Mouse (Mus musculus): ENCODE measurements around the gene Mical3. TPM values are rescaled to one million over a fixed set of nuclear protein-coding genes. Genes with fewer than 3 reads are reported as not detected.

Gene Mical3
- total and polyA plus RNA-seq, 3 experiments: 52.1 to 127 (median 114) TPM

GRCm38 (mm10) chr6:121176011-121176730, 45.4 kb upstream of the Mical3 start:
- Histone ChIP-seq H3K4me3 (no peak overlapping the region), H3K27me3 (ENCODE audit: control insufficient read depth, insufficient read depth, low read length) (no peaks in the 10 kb centered on the region), H3K4me1 (ENCODE audit: control insufficient read depth, insufficient read depth, low read length) (peaks cover 4% of the 10 kb centered on the region), H3K9ac (ENCODE audit: low read depth, low read length) (no peak overlapping the region), H3K79me2 (replicated peaks; ENCODE audit: control insufficient read depth, insufficient read depth, low read length) (no peaks in the 10 kb centered on the region), H3K36me3 (ENCODE audit: control insufficient read depth, insufficient read depth, low read length) (no peaks in the 10 kb centered on the region), H3K27ac (no peak overlapping the region)
- 51% methylated on average over 14 of the region's 14 CpGs for WGBS
- DNase-seq: no peak
- no peak for TF ChIP-seq CTCF (IDR thresholded peaks at IDR 0.05)
- TF ChIP-seq POLR2A (IDR thresholded peaks at IDR 0.05; ENCODE audit: insufficient read depth, low read depth, low read length): no peak
- no peak for TF ChIP-seq EP300 (IDR thresholded peaks at IDR 0.05; ENCODE audit: insufficient read depth, low read depth, low read length)
- intact Hi-C loops (cut with DNase I): loop anchor here (5.0 kb wide), 2 partner anchors 64 to 259 kb away; partner anchors contain the start of gene Bid

DNA sequence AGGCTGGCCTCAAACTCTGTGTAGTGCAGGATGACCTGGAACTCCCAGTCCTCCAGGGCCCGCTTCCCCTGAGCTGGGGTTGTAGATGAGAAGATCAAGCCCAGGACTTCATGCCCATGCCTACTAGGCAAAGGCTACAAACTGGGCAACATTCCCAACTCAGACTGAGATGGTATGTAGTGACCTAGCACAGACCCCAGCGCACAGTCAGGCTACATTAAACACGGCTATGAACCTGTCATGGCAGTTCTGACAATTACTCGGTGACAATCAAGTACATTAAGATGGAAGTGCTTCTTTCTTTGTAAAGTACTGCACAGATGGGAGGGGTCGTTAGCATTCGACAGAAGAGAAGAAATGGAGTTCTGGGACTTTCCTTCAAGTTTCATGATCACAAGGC, 44.0 kb upstream of the Mical3 start:
- Histone ChIP-seq H3K4me1 (ENCODE audit: control insufficient read depth, insufficient read depth, low read length) (peaks cover 10% of the 10 kb centered on the region), H3K4me3 (no peak overlapping the region), H3K79me2 (replicated peaks; ENCODE audit: control insufficient read depth, insufficient read depth, low read length) (no peaks in the 10 kb centered on the region), H3K36me3 (ENCODE audit: control insufficient read depth, insufficient read depth, low read length) (no peaks in the 10 kb centered on the region), H3K27me3 (ENCODE audit: control insufficient read depth, insufficient read depth, low read length) (no peaks in the 10 kb centered on the region), H3K9ac (ENCODE audit: low read depth, low read length) (no peak overlapping the region), H3K27ac (no peak overlapping the region)
- WGBS: 93% methylated on average over 6 of the region's 6 CpGs
- DNase-seq: no peak
- intact Hi-C loops (cut with DNase I): loop anchor here (5.0 kb wide), 3 partner anchors 62 to 257 kb away; partner anchors contain the start of gene Bid
- no peak for TF ChIP-seq EP300 (IDR thresholded peaks at IDR 0.05; ENCODE audit: insufficient read depth, low read depth, low read length)

- WGBS: 25% methylated on average over 5 of the region's 5 CpGs
- TF ChIP-seq CTCF (IDR thresholded peaks at IDR 0.05) (no peak), EP300 (IDR thresholded peaks at IDR 0.05; ENCODE audit: insufficient read depth, low read depth, low read length) (no peak), POLR2A (IDR thresholded peaks at IDR 0.05; ENCODE audit: insufficient read depth, low read depth, low read length) (no peak)
- H3K4me1 ChIP-seq (ENCODE audit: control insufficient read depth, insufficient read depth, low read length): peaks cover 11% of the 10 kb centered on the region
- H3K79me2 ChIP-seq (replicated peaks; ENCODE audit: control insufficient read depth, insufficient read depth, low read length): no peaks in the 10 kb centered on the region
- H3K27me3 ChIP-seq (ENCODE audit: control insufficient read depth, insufficient read depth, low read length): no peaks in the 10 kb centered on the region
- peak overlapping the region; percentile 71 for H3K27ac ChIP-seq
- no peaks in the 10 kb centered on the region for H3K36me3 ChIP-seq (ENCODE audit: control insufficient read depth, insufficient read depth, low read length)
- no peak overlapping the region for H3K4me3 ChIP-seq
- DNase-seq: peak in 1 of 2 experiments; percentile 41
- intact Hi-C loops (cut with DNase I): loop anchor here (5.0 kb wide), 1 partner anchor 186 kb away; no protein-coding TSS in a partner anchor
- H3K9ac ChIP-seq (ENCODE audit: low read depth, low read length): peak overlapping the region; percentile 4; the same call in 1 of the 2 replicates
These were observed 42.7 kb upstream of the Mical3 start for GRCm38 (mm10) chr6:121173471-121173870.

DNA sequence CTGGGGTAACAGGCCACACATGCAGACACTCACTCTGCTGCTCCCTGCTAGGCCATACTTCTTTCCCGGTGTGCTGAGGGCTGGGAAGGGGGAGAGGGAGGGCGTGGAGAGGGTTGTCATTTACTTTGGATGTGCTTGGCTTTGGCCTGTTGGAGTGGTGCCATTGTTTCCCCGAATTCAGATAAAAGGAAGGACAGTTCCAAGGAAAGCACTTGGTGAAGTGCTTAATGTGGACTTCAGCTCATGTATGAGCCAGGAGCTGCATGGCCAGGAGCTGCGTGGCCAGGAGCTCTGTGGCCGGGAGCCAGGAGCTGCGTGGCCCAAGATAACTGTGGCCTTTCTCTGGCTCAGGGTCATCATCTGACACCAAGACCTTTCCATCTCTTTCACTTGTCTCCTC, 40.3 kb upstream of the Mical3 start:
- no peaks in the 10 kb centered on the region for H3K79me2 ChIP-seq (replicated peaks; ENCODE audit: control insufficient read depth, insufficient read depth, low read length)
- intact Hi-C loops (cut with DNase I): loop anchor here (5.0 kb wide), 1 partner anchor 184 kb away; no protein-coding TSS in a partner anchor
- H3K27me3 ChIP-seq (ENCODE audit: control insufficient read depth, insufficient read depth, low read length): no peaks in the 10 kb centered on the region
- H3K9ac ChIP-seq (ENCODE audit: low read depth, low read length): no peak overlapping the region
- no peaks in the 10 kb centered on the region for H3K36me3 ChIP-seq (ENCODE audit: control insufficient read depth, insufficient read depth, low read length)
- 25% methylated on average over 6 of the region's 6 CpGs for WGBS
- no peak overlapping the region for H3K4me3 ChIP-seq
- peak overlapping the region; percentile 64 for H3K27ac ChIP-seq
- peak; percentile 59 to 82 for DNase-seq
- peaks cover 11% of the 10 kb centered on the region for H3K4me1 ChIP-seq (ENCODE audit: control insufficient read depth, insufficient read depth, low read length)
- TF ChIP-seq EP300 (IDR thresholded peaks at IDR 0.05; ENCODE audit: insufficient read depth, low read depth, low read length) (peak; percentile 83), POLR2A (IDR thresholded peaks at IDR 0.05; ENCODE audit: insufficient read depth, low read depth, low read length) (0 out of 2 replicates have a peak, but pooled peaks have one; percentile 12), CTCF (IDR thresholded peaks at IDR 0.05) (no peak)

- WGBS: 81% methylated on average over 7 of the region's 7 CpGs
- intact Hi-C loops (cut with DNase I): no loop called here
- TF ChIP-seq EP300 (IDR thresholded peaks at IDR 0.05; ENCODE audit: insufficient read depth, low read depth, low read length): no peak
- no peak for TF ChIP-seq CTCF (IDR thresholded peaks at IDR 0.05)
- TF ChIP-seq POLR2A (IDR thresholded peaks at IDR 0.05; ENCODE audit: insufficient read depth, low read depth, low read length): no peak
- H3K27me3 ChIP-seq (ENCODE audit: control insufficient read depth, insufficient read depth, low read length): no peaks in the 10 kb centered on the region
- H3K4me3 ChIP-seq: no peak overlapping the region
- no peak for DNase-seq
- H3K4me1 ChIP-seq (ENCODE audit: control insufficient read depth, insufficient read depth, low read length): peaks cover 13% of the 10 kb centered on the region
- H3K79me2 ChIP-seq (replicated peaks; ENCODE audit: control insufficient read depth, insufficient read depth, low read length): no peaks in the 10 kb centered on the region
- H3K9ac ChIP-seq (ENCODE audit: low read depth, low read length): no peak overlapping the region
- no peaks in the 10 kb centered on the region for H3K36me3 ChIP-seq (ENCODE audit: control insufficient read depth, insufficient read depth, low read length)
- H3K27ac ChIP-seq: no peak overlapping the region
These were observed 36.7 kb upstream of the Mical3 start for GRCm38 (mm10) chr6:121167381-121167975.

GRCm38 (mm10) chr6:121166098-121166552, 35.3 kb upstream of the Mical3 start:
- no peak overlapping the region for H3K27ac ChIP-seq
- H3K27me3 ChIP-seq (ENCODE audit: control insufficient read depth, insufficient read depth, low read length): no peaks in the 10 kb centered on the region
- H3K4me3 ChIP-seq: no peak overlapping the region
- H3K36me3 ChIP-seq (ENCODE audit: control insufficient read depth, insufficient read depth, low read length): no peaks in the 10 kb centered on the region
- H3K79me2 ChIP-seq (replicated peaks; ENCODE audit: control insufficient read depth, insufficient read depth, low read length): no peaks in the 10 kb centered on the region
- intact Hi-C loops (cut with DNase I): no loop called here
- no peak overlapping the region for H3K9ac ChIP-seq (ENCODE audit: low read depth, low read length)
- TF ChIP-seq EP300 (IDR thresholded peaks at IDR 0.05; ENCODE audit: insufficient read depth, low read depth, low read length): no peak
- TF ChIP-seq POLR2A (IDR thresholded peaks at IDR 0.05; ENCODE audit: insufficient read depth, low read depth, low read length): no peak
- no peak for TF ChIP-seq CTCF (IDR thresholded peaks at IDR 0.05)
- H3K4me1 ChIP-seq (ENCODE audit: control insufficient read depth, insufficient read depth, low read length): peaks cover 9% of the 10 kb centered on the region
- DNase-seq: no peak
- 44% methylated on average over 10 of the region's 10 CpGs for WGBS
